Mouse (Mus musculus) B cell, adult 2 months (primary cell): ENCODE results near the gene Opcml.

Experiments used
- DNase-seq, 2 experiments: peaks; one replicate each; pipeline ENCODE4 v3.0.0; 2022

Opcml gene

DNA sequence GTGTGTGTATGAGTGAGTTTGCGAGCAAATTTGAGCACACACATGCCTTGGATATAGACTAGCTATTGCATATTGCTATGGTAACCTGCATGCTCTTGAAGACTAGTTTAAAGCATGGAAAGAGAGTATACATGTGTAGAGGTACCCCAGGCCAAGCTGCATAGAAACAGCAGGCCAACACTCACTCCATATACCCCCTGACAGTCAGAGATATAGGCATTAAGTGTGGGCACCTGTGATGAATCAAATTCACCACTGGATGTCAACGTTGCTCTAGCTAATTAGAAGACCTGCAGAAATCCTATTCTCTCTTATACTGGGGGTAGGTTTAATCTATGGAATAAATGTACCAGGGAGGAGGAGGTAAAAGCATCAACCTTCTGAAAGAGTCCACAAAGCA is 547.3 kb downstream of the Opcml start:
- no peak for DNase-seq

- DNase-seq: no peak
Measured at GRCm38 (mm10) chr9:28354978-28355377, 564.4 kb downstream of the Opcml start.

GRCm38 (mm10) chr9:28357946-28358345 is 567.4 kb downstream of the Opcml start:
- DNase-seq: no peak

- no peak for DNase-seq
Measured at GRCm38 (mm10) chr9:28360691-28361090, 570.1 kb downstream of the Opcml start.

GRCm38 (mm10) chr9:28364473-28365159 is 574.0 kb downstream of the Opcml start:
- no peak for DNase-seq

DNA sequence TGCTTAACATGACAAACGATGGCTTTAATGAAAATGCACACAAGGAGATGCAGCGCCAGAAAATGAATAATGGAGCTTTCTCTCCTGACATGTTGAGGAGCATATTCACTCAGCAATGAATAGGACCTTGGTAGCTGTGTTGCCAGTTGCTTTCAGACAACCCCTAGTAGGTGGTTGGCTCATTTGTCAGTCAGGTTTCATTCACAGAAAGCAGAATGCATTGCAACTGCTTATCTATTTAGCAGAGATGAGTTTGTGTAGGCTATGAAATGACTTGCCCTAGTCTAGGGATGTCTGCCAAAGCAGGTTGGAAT is 574.5 kb downstream of the Opcml start:
- no peak for DNase-seq

GRCm38 (mm10) chr9:28386527-28387175 is 596.1 kb downstream of the Opcml start:
- no peak for DNase-seq

DNA sequence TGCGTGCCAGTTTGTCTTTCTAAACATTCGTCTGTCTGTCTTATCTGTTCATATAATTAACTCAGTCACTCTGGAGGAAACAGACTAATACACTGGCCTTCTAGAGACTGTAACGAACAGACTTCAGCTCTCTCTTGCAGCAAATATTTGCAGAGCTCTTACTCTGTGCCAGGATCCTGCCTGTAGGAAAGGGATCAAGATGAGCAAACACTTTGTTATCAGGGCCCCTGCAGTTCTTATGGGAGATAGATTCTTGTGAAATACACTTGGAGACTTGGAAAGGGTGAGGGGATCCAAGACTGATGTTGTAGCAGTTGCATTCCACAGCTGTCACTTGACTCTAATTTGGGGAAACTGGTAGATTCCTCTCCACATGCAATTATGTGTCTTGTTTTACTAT is 604.6 kb downstream of the Opcml start:
- DNase-seq: no peak

DNA sequence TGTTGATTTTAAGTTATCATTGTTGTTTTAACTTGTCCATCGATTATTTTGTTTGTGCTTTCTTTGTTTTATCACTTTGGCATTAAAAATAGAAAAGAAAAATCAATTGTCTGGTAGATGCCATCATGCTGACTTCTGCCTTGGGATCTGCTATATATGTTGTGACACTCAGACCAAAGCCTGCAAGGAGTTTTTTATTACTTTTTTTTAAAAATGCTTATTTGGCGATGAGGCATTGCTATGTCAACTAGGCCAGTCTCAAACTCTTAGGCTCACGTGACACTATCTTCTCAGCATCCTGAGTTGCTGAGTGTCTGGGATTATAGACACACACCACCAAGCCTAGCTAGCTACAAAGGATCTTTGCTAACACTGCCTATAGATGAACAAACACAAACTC is 605.1 kb downstream of the Opcml start:
- no peak for DNase-seq

DNA sequence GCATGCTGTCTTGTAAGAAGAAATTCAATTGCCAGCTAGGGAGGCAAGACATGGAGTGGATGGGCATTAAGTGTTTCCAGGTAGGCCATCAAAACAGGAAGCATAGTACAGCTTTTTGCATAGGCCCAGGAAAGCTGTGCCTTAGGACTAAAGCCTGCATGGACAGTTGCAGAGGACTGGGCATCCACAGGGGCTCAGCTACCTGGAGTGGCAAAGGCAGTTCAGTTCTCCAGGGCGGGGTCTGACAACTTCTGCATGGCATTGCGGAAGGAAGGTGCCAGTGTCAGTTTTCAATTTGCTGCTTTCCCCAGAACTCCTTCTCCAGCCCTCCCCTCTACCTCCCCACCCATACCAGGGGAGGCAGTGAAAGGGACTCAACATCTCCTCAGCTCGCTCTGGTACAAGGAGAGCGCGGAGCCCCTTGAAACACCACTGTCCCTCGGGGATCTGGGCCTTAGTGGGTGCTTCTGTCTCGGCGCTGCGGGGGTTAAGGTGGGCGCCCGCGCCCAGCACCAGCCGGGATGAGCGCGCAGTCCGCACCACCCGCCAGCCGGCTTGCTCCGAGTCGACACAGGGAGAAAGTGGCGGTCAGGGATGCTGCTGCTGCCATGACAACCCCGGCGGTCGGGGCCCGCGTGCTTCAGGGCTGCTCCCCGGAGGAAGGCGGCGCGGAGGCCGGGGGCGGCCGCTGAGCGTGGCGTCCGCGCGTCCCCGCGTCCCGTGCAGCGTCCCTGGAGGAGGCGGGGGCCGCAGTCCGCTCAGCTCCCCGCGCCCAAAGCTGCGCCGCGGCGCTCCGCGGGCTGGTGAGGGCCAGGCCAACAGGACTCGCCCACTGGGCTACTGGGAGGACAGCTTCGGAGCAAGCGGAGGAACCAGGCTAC is 612.4 kb downstream of the Opcml start:
- DNase-seq: no peak

DNA sequence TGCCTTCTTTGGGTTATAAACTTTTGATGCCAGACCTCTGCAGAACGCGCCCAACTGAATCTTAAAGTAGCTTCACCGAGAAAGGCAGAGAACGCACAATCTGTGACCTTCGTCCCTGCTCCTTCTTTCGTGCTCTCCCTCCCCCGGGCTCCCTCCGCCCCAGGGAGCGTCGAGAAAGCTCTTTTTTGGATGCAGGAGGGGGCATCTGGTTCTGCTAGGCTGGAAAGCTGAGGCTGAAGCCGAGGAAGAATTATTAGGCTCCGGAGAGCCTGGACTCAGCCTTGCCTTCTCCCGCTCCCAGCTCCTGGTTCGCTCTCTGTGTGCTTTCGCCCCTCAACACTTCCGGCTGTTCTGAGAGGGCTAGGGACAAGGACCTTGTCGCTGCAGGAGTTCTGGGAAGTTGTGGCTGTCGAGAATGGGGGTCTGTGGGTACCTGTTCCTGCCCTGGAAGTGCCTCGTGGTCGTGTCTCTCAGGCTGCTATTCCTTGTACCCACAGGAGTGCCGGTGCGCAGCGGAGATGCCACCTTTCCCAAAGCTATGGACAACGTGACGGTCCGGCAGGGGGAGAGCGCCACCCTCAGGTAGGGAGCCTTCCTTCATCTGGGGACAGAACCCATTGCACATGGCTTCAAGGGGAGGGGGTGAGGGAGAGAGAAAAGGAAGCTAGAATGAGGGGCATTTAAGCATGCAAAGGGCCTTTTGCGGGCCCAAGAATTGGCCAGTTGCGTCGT is 613.4 kb downstream of the Opcml start:
- DNase-seq: no peak

DNA sequence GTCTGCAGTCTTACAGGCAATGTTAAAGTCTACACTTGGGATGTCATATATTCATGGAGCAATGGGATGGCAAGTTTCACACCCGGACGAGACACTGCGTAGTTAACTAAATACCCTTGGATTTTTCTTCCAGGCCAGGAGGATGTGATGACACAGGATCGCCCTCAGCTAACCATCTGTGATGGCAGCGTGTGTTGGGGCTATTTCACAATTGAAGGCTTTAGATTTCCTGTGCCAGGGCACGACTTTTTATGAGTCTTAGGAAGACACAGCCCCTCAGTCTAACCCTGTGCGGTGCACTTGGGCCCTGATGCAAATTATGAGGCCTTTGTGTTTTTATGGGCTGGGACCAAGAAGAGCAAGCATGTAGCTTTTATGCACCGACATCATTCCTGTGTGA is 614.0 kb downstream of the Opcml start:
- no peak for DNase-seq

DNA sequence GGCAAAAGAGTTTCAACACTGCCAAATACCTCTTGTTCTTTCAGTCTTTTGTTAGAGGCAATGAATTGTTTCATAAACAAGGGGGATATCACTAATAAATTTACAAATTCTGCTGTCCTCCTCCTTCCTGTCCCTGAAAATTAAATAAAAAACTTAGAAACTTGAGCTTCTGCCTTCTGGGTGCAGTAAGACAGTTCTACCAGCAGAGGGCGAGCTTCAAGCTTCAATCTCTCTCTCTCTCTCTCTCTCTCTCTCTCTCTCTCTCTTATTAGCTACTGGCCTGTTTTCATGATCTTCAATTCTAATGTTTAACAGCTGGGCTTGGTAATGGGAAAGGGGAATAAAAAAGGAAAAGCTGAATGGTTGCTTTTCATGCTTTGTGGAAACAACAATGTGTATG is 615.2 kb downstream of the Opcml start:
- no peak for DNase-seq

GRCm38 (mm10) chr9:28420808-28421207 is 630.2 kb downstream of the Opcml start:
- no peak for DNase-seq

DNA sequence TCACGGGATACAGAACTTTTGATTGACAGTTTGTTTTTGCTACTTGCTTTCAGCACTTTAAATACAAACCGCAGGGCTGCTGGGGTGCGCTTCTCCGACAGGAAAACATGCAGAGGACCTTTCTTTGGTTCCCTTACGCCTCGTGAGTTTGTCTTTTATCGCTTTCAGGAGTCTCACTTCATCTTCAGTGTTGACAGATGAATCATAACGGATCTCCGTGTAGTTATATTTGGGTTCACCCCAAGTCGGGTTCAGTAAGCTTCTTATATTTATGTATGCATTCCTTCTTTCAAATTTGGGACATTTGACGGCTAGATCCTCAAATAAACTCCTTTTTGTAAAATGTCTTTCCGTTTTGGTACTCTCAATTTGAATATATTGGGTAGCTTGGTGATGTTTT is 632.8 kb downstream of the Opcml start:
- DNase-seq: no peak

GRCm38 (mm10) chr9:28432159-28432558 is 641.6 kb downstream of the Opcml start:
- DNase-seq: no peak

DNA sequence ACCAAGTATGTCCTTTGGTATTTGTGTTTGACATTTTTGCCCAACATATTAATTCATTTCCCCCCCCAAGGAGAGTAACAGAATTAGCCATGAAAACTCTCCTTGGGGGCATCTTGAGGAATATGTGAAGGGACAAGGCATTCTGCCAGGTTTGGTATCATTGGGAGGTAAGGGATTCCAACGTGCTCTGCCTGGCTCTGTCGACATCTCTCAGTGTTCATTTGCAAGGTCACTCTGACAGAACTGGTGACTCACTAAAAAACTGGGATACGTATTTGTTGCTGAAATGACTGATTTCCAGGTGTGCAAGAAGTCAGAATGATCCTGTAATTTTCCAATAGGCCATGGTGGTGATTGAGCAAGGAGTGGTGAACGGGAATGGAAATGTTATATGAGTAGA is 648.2 kb downstream of the Opcml start:
- no peak for DNase-seq

DNA sequence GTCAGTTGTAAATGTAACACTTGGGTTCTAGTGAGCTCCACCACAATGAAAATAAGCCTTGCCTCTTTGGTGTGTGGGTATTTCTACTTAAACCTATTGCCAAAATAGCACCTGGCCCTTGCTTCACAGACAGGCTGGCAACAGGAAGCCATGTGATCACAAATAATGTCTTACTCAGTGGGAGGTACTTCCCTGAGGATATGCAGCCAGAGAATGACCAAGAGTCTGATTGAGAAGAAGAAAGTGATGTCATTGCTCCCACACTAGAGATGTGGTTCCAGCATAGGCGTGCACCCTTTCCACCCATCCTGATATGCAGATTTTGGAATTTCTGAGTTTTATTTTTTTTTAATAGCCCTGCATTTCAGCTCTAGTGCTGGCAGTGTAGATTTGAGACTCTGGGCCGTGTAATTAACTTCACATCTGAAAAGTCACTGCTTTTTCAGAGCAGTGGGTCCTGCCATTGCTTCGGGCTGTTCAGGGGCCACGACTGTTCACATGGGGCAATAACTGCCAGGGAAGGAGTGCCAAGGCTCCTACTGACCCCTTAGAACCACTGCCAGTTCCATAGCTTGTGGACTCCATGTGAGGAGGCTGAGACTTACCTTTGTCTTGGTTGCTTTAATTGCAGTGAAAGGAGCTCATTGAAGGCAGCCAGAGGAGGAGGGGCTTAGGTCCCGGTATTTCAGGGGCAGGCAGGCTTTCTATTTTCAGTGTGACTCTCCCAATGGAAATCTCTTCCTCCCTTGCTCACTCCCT is 649.0 kb downstream of the Opcml start:
- no peak for DNase-seq

DNA sequence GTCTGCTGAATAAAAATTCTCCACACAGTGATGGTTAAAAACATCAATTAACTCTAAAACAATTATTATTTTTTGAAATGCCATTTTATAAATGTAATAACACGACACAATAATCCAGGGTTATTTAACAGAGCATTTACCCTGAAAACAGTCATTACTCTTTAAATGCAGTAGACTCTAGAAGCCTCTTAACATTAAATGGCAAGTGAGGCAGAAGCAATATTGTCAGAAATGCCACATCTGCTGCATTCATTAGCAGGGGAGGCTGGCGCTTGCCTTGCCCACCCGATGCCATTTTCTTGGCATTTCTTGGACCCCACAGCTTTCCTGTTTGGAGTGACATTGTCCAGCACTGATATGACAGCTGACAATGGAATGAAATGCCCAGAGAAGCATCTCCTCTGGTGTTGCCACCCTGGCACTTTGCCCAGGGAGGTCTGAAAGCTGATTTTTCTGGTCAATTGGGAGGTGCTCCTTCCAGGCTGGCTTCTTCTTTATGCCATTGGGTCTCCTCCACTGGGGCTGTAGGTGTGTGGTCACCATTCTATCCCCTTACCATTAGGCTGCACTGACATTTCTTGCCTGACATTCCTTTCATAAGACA is 649.7 kb downstream of the Opcml start:
- no peak for DNase-seq

GRCm38 (mm10) chr9:28444485-28444884 is 653.9 kb downstream of the Opcml start:
- no peak for DNase-seq

DNA sequence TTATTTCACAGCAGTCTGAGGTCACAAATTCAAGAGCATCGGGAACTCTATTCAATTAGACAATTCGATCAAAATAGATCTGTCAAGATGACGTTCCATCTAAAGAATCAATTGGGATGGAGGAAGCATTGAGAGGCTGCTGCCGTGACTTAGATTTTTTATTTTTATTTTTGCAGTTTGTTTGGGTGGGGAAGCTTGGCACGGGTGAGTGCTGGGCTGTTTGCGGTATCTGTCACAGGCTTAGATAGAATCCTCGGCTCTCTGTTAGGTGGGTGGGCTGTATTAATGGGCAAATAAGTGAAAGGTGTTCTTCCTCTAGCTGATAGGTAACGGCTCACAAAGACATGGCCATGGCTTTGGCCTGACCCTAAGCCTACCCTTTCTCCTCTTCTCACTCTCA is 654.4 kb downstream of the Opcml start:
- no peak for DNase-seq

GRCm38 (mm10) chr9:28445863-28446262 is 655.3 kb downstream of the Opcml start:
- no peak for DNase-seq
